Mouse (Mus musculus) cerebellum, postnatal 36 days (tissue): ENCODE results near the gene Tns3.
A peak's percentile ranks its signal among the peaks of the same experiment; 100 is the strongest.
"Not testable (repeated sequence)": the region's sequence is repeated elsewhere in the genome, so short reads cannot be mapped to it uniquely, and the experiment has no call there.

Source experiments
- DNase-seq, 2 experiments: peaks; one replicate each; pipeline ENCODE4 v3.0.0; 2021 to 2022; ENCODE audit warnings: mixed read lengths in 2 of 2

The Tns3 gene

GRCm38 (mm10) chr11:8644272-8644671, 20.1 kb downstream of the Tns3 start:
- no peak for DNase-seq

GRCm38 (mm10) chr11:8641634-8642277, 22.6 kb downstream of the Tns3 start:
- DNase-seq, result no peak

- DNase-seq, result no peak
These were observed 24.6 kb downstream of the Tns3 start for GRCm38 (mm10) chr11:8639726-8640125.

GRCm38 (mm10) chr11:8639007-8639718, 25.2 kb downstream of the Tns3 start:
- DNase-seq, result no peak

- DNase-seq, result no peak
These were observed 26.6 kb downstream of the Tns3 start for GRCm38 (mm10) chr11:8637469-8638447.

- DNase-seq, result no peak
These were observed 27.7 kb downstream of the Tns3 start for GRCm38 (mm10) chr11:8636680-8637079.

GRCm38 (mm10) chr11:8635778-8636177, 28.6 kb downstream of the Tns3 start:
- no peak for DNase-seq

GRCm38 (mm10) chr11:8634728-8635410, 29.5 kb downstream of the Tns3 start:
- DNase-seq, result no peak

GRCm38 (mm10) chr11:8632163-8632562, 32.2 kb downstream of the Tns3 start:
- DNase-seq, result no peak

GRCm38 (mm10) chr11:8629862-8630390, 34.4 kb downstream of the Tns3 start:
- DNase-seq, result no peak

GRCm38 (mm10) chr11:8629326-8629725, 35.0 kb downstream of the Tns3 start:
- no peak for DNase-seq

GRCm38 (mm10) chr11:8628846-8629253, 35.5 kb downstream of the Tns3 start:
- DNase-seq, result no peak

GRCm38 (mm10) chr11:8627156-8627555, 37.2 kb downstream of the Tns3 start:
- no peak for DNase-seq

GRCm38 (mm10) chr11:8626715-8627114, 37.6 kb downstream of the Tns3 start:
- DNase-seq, result no peak

GRCm38 (mm10) chr11:8625915-8626604, 38.3 kb downstream of the Tns3 start:
- DNase-seq, result no peak

GRCm38 (mm10) chr11:8625451-8625850, 38.9 kb downstream of the Tns3 start:
- no peak for DNase-seq

- peak in 1 of 2 experiments; percentile 22 for DNase-seq
These were observed 40.0 kb downstream of the Tns3 start for GRCm38 (mm10) chr11:8624179-8624886.

GRCm38 (mm10) chr11:8623852-8624178, 40.5 kb downstream of the Tns3 start:
- no peak for DNase-seq

GRCm38 (mm10) chr11:8622668-8623067, 41.7 kb downstream of the Tns3 start:
- no peak for DNase-seq

- not testable (repeated sequence) for DNase-seq
These were observed 45.2 kb downstream of the Tns3 start for GRCm38 (mm10) chr11:8619111-8619510.

GRCm38 (mm10) chr11:8618301-8618700, 46.0 kb downstream of the Tns3 start:
- no peak for DNase-seq
